Mouse (Mus musculus) heart, adult 2 months (tissue): Measurements from ENCODE around the gene Cdh11. TPM values are rescaled to one million over a fixed set of nuclear protein-coding genes. Genes with fewer than 3 reads are reported as not detected.

Source experiments
- DNase-seq, 2 experiments: peaks; one replicate each; pipeline ENCODE4 v3.0.0; 2021
- H3K27ac ChIP-seq: fragments of 200-600 bp; 2 replicates; pipeline ENCODE4 v1.8.1; 2022
- H3K27me3 ChIP-seq: fragments of 200-500 bp; 2 replicates; pipeline ENCODE4 v1.6.1; 2012; ENCODE audit warnings: mild to moderate bottlenecking, low read length, inconsistent platforms, mixed read lengths; ENCODE audit not compliant: control insufficient read depth, insufficient read depth
- H3K36me3 ChIP-seq: fragments of 200-500 bp; 2 replicates; pipeline ENCODE4 v1.6.1; 2012; ENCODE audit warnings: low read length, inconsistent platforms; ENCODE audit not compliant: control insufficient read depth, insufficient read depth
- H3K4me1 ChIP-seq: fragments of 200-500 bp; 2 replicates; pipeline ENCODE4 v1.6.1; 2011; ENCODE audit warnings: low read length; ENCODE audit not compliant: control insufficient read depth, insufficient read depth
- H3K4me3 ChIP-seq: fragments of 200-600 bp; 2 replicates; pipeline ENCODE4 v1.8.1; 2022
- H3K79me2 ChIP-seq: fragments of 200-500 bp; replicated peaks from 2 replicates; pipeline ENCODE4 v1.6.1; 2012; ENCODE audit warnings: mild to moderate bottlenecking, inconsistent platforms, low read length, moderate library complexity, mixed read lengths; ENCODE audit not compliant: control insufficient read depth, insufficient read depth
- H3K9ac ChIP-seq: fragments of 200-500 bp; 2 replicates; pipeline ENCODE4 v1.6.1; 2012; ENCODE audit warnings: low read depth, mild to moderate bottlenecking, control low read depth, inconsistent platforms, low read length, mixed read lengths
- CTCF ChIP-seq: fragments of 200-600 bp; IDR thresholded peaks from 2 replicates; pipeline ENCODE4 v1.8.1; 2022; ENCODE audit warnings: antibody characterized with exemption, mild to moderate bottlenecking, moderate library complexity
- EP300 ChIP-seq: fragments of 200-500 bp; IDR thresholded peaks from 2 replicates; pipeline ENCODE4 v1.6.1; 2011; ENCODE audit warnings: low read depth, low read length, control low read depth; ENCODE audit not compliant: insufficient read depth
- POLR2A ChIP-seq: fragments of 200-500 bp; IDR thresholded peaks from 2 replicates; pipeline ENCODE4 v1.6.1; 2011; ENCODE audit warnings: mild to moderate bottlenecking, low read depth, low read length, control low read depth; ENCODE audit not compliant: insufficient read depth
- WGBS: fragments of 180-500 bp; shearing (Covaris S2); methylation state at CpG from one replicate; pipeline ENCODE4 v1.1.7; 2018; 5-methylcytosine and 5-hydroxymethylcytosine counted together
- intact Hi-C: fragments of 180-260 bp; cut with DNase I; formaldehyde crosslinking; loops from one replicate; pipeline ENCODE4 v1.15.1; 2025
- polyA plus RNA-seq: library from polyadenylated mRNA; depleted of rRNA; stranded (reverse); fragments of >200 nt; gene quantifications from 2 replicates; pipeline ENCODE4 v1.2.3, GENCODE M21; 2012
- total RNA-seq, 2 experiments: library from RNA; stranded (reverse); gene quantifications; 2 replicates each; pipeline ENCODE4 v1.2.3; 2021

The Cdh11 gene
- total and polyA plus RNA-seq, 3 experiments: 6.0 to 13.4 (median 11.9) TPM

GRCm38 (mm10) chr8:102753839-102754238 lies 31.6 kb downstream of the Cdh11 start:
- no peak for DNase-seq
- H3K36me3 ChIP-seq: no peaks in the 10 kb centered on the region
- no peaks in the 10 kb centered on the region for H3K4me1 ChIP-seq
- intact Hi-C loops: no loop called here
- H3K27me3 ChIP-seq: no peaks in the 10 kb centered on the region
- H3K9ac ChIP-seq: no peak overlapping the region
- 86% methylated on average over 5 of the region's 5 CpGs for WGBS
- no peaks in the 10 kb centered on the region for H3K79me2 ChIP-seq
- H3K4me3 ChIP-seq: no peak overlapping the region
- H3K27ac ChIP-seq: no peak overlapping the region
- TF ChIP-seq POLR2A (no peak), EP300 (no peak), CTCF (no peak)

GRCm38 (mm10) chr8:102742940-102743339 lies 42.5 kb downstream of the Cdh11 start:
- no peak overlapping the region for H3K9ac ChIP-seq
- H3K79me2 ChIP-seq: no peaks in the 10 kb centered on the region
- H3K27me3 ChIP-seq: no peaks in the 10 kb centered on the region
- no peak for TF ChIP-seq EP300
- TF ChIP-seq POLR2A: no peak
- TF ChIP-seq CTCF: no peak
- WGBS: 46% methylated on average over 3 of the region's 3 CpGs
- intact Hi-C loops: loop anchor here (10.0 kb wide), 1 partner anchor 148 kb away; no protein-coding TSS in a partner anchor
- H3K36me3 ChIP-seq: no peaks in the 10 kb centered on the region
- peaks cover 2% of the 10 kb centered on the region; the same call in 1 of the 2 replicates for H3K4me1 ChIP-seq
- H3K27ac ChIP-seq: no peak overlapping the region
- H3K4me3 ChIP-seq: no peak overlapping the region
- no peak for DNase-seq

GRCm38 (mm10) chr8:102742008-102742591 lies 43.3 kb downstream of the Cdh11 start:
- no peak for DNase-seq
- Histone ChIP-seq H3K36me3 (no peaks in the 10 kb centered on the region), H3K79me2 (no peaks in the 10 kb centered on the region), H3K4me3 (no peak overlapping the region), H3K9ac (no peak overlapping the region), H3K4me1 (peaks cover 2% of the 10 kb centered on the region), H3K27me3 (no peaks in the 10 kb centered on the region), H3K27ac (no peak overlapping the region)
- 77% methylated on average over 5 of the region's 5 CpGs for WGBS
- intact Hi-C loops: loop anchor here (10.0 kb wide), 1 partner anchor 147 kb away; no protein-coding TSS in a partner anchor
- no peak for TF ChIP-seq POLR2A
- no peak for TF ChIP-seq CTCF
- TF ChIP-seq EP300: no peak

- H3K27me3 ChIP-seq: no peaks in the 10 kb centered on the region
- intact Hi-C loops: loop anchor here (10.0 kb wide), 1 partner anchor 146 kb away; no protein-coding TSS in a partner anchor
Observed at GRCm38 (mm10) chr8:102740963-102741362, 44.5 kb downstream of the Cdh11 start.

GRCm38 (mm10) chr8:102738961-102739487 lies 46.4 kb downstream of the Cdh11 start:
- Histone ChIP-seq H3K27ac (peak overlapping the region; percentile 83), H3K4me1 (peaks cover 4% of the 10 kb centered on the region), H3K27me3 (no peaks in the 10 kb centered on the region), H3K79me2 (no peaks in the 10 kb centered on the region), H3K36me3 (no peaks in the 10 kb centered on the region), H3K4me3 (no peak overlapping the region), H3K9ac (no peak overlapping the region)
- TF ChIP-seq POLR2A: no peak
- 0 out of 2 replicates have a peak, but pooled peaks have one; percentile 62 for TF ChIP-seq EP300
- no peak for TF ChIP-seq CTCF
- WGBS: 59% methylated on average over 7 of the region's 7 CpGs
- DNase-seq: peak; percentile 48 to 81
- intact Hi-C loops: loop anchor here (5.0 kb wide), 1 partner anchor 43 kb away; no protein-coding TSS in a partner anchor

More at GRCm38 (mm10) chr8:102740963-102741362, 44.5 kb downstream of the Cdh11 start:
- Histone ChIP-seq H3K27ac (no peak overlapping the region), H3K4me3 (no peak overlapping the region), H3K79me2 (no peaks in the 10 kb centered on the region), H3K36me3 (no peaks in the 10 kb centered on the region), H3K9ac (no peak overlapping the region), H3K4me1 (peaks cover 4% of the 10 kb centered on the region)
- TF ChIP-seq POLR2A (no peak), CTCF (no peak), EP300 (no peak)
- WGBS: 76% methylated on average over 4 of the region's 4 CpGs
- DNase-seq: no peak

- Histone ChIP-seq H3K4me3 (no peak overlapping the region), H3K79me2 (no peaks in the 10 kb centered on the region), H3K27ac (peak overlapping the region; percentile 83), H3K9ac (no peak overlapping the region), H3K27me3 (no peaks in the 10 kb centered on the region), H3K36me3 (no peaks in the 10 kb centered on the region), H3K4me1 (peaks cover 4% of the 10 kb centered on the region)
- 53% methylated on average over 7 of the region's 7 CpGs for WGBS
- DNase-seq: no peak
- no peak for TF ChIP-seq EP300
- no peak for TF ChIP-seq POLR2A
- no peak for TF ChIP-seq CTCF
- intact Hi-C loops: loop anchor here (5.0 kb wide), 1 partner anchor 44 kb away; no protein-coding TSS in a partner anchor
Observed at GRCm38 (mm10) chr8:102738395-102738794, 47.0 kb downstream of the Cdh11 start.
